Mouse (Mus musculus) bone marrow, adult 2 months (tissue): ENCODE data around the gene Npy1r.

ENCODE experiments used
- CTCF ChIP-seq: fragments of 200-500 bp; IDR thresholded peaks from 2 replicates; pipeline ENCODE4 v1.5.1; 2011; ENCODE audit warnings: low read length, control low read depth; ENCODE audit not compliant: control insufficient read depth, insufficient read depth
- POLR2A ChIP-seq: fragments of 200-500 bp; IDR thresholded peaks from 2 replicates; pipeline ENCODE4 v1.6.1; 2011; ENCODE audit warnings: low read depth, mild to moderate bottlenecking, control low read depth, low read length, borderline replicate concordance; ENCODE audit not compliant: control insufficient read depth

DNA sequence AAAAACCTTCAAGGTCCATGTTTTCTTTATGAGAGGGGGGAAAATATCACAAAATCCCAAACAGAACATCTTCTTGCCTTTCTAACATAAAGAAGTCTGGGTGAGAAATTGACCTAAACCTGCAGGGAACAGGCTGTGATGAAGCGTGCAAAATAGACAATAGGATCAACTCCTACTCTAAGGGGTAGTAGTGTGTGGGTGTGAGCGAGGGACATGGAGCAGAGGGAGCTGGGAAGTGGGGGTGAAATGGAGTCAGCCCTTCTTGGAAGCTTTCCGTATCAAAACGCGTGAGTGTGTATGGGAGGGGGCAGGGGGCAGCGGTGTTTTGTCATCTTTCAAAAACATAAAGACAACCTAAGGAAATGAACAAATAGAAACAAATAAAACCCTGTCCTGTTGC is 8.6 kb upstream of the Npy1r start:
- no peak for TF ChIP-seq POLR2A
- TF ChIP-seq CTCF, result no peak
